Mouse (Mus musculus) brain, embryonic 14.5 days (tissue): ENCODE data around the gene Mmel1.

ENCODE experiments used
- CTCF ChIP-seq: fragments of 200-500 bp; IDR thresholded peaks from 2 replicates; pipeline ENCODE4 v1.5.1; 2012; ENCODE audit warnings: inconsistent platforms, mild to moderate bottlenecking, moderate library complexity, borderline replicate concordance; ENCODE audit not compliant: insufficient read depth, insufficient read length; ENCODE audit errors: extremely low read depth
- POLR2A ChIP-seq: fragments of 200-500 bp; IDR thresholded peaks from 2 replicates; pipeline ENCODE4 v1.6.1; 2012; ENCODE audit warnings: mild to moderate bottlenecking, inconsistent platforms, borderline replicate concordance; ENCODE audit not compliant: poor library complexity, insufficient read depth, insufficient read length, severe bottlenecking; ENCODE audit errors: extremely low read depth

DNA sequence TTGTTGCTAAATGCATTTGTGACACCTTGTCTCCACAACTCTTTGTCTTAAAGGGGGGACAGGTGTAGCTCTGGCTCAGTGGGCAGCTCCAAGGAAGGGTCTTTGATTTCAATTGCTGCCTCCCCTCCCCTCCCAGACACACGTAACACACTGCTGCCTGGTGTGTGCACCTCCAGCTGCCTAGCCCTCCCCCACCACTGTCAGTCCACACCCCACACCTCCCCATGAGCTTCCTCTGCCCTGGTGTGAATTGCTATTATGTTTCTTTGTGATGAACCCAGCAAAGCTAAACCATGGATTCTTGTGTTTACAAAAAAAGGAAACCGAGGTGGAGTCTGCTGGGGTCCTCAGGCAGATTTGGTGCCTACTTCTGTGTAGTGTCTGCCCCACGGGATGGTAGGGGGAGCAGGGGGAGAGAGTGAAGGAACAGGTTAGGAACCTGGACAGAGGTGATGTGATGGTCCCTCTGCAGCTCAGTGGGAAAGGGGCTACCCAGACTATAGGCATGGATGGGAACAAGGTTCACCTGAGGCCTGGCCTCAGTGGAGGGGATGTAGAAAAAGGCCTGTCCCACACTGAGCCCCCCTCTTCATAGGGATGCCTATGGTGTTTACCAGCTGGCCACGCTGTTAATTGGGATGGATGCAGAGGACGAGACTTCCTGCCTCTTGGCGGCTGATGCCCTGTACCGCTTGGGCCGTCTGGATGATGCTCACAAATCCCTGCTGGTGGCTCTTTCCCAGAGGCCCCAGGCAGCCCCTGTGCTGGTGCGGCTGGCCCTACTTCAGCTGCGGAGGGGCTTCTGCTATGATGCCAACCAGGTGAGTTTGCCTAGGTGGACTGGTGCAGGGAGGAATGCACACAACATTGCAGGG lies 11.8 kb upstream of the Mmel1 start:
- TF ChIP-seq CTCF: no peak
- TF ChIP-seq POLR2A: no peak
